Mouse (Mus musculus) kidney, postnatal 14 days (tissue): Measurements from ENCODE around the gene Tox4.
"Not testable (repeated sequence)": the region's sequence is repeated elsewhere in the genome, so short reads cannot be mapped to it uniquely, and the experiment has no call there.

Source experiments
- DNase-seq: peaks from one replicate; pipeline ENCODE4 v3.0.0; 2022; ENCODE audit warnings: mixed read lengths

Gene Tox4

DNA sequence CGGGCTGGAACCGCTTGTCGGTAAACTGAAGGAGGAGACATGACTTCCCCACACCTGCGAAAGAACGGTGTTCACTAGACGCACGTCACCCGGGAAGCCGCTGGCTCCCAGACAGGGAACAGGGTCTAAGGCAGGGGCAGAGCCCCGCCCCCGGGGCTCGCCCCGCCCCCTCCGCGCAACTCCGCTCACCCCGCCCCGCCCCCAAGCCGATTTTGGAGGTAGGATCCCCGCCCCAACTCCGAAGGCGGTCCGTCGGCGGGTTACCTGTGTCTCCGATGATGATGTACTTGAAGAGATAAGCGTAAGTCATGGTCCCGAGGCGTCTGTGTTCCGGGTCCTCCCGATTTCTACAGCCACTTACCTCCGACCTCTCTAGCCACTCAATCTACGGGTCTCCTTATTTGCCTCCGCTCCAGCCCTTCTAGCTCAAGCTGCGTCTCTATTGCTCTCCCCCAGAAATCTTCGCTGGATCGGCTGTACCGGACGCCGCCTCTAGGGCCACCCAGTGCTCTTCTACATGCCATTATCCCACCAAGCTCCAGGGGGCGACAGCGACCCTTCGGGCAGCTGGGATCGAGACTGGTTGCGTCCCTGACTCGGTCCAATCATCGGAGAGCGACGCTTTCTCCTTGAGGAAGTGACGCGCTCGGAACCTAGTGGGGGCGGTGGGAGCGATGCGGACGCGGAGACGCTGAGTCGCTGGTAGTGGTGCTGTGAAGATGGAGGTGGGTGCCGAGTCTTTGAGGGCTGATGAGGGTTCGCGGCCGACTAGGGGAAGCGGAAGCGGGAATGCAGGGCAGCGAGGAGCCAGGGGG is at the start of gene Tox4, which contains the start of gene Rab2b:
Tox4 (plus strand) TSS at position 215 of the 815 bp plus-strand sequence.
Rab2b (minus strand) TSS at position 614 of the 815 bp plus-strand sequence.
- DNase-seq, result peak; percentile 99

DNA sequence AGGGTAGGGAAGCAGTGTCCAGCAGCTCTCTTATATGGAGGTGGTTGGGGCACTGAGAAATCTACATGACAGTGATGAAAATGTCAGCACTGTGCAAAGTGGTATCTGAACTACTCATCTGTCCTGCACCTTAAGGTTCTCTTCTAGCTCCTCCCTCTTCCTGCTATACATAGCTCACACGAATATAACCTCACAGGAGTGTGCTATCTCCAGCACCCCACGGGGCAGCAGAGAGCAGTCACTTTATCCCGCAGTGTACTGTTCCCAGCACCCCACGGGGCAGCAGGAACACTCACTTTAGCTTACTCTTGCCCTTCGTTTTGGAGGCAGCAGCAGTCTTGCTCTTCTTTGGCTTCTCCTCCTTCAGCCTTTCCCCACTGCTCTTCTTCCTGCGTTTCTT is 46.7 kb upstream of the Tox4 start:
- DNase-seq, result no peak

DNA sequence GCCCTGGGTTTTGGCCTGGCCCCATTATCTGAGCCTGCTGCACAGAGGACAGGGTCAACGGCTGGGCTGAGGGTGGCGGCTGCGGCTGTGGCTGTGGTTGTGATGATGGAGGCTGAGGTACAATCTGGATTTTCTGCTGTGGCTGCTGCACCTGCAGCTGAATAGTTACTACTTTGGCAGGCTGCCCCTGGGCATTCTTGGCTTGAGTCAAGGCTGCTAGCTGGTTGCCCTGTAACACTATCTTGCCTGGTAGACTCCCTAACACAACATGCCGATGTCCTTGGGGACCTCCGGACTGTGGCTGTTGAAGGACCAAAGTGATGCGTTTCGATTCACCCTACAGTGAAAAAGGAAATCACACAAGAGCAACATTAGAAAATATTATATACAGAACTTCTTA is 43.8 kb upstream of the Tox4 start:
- DNase-seq, result no peak

DNA sequence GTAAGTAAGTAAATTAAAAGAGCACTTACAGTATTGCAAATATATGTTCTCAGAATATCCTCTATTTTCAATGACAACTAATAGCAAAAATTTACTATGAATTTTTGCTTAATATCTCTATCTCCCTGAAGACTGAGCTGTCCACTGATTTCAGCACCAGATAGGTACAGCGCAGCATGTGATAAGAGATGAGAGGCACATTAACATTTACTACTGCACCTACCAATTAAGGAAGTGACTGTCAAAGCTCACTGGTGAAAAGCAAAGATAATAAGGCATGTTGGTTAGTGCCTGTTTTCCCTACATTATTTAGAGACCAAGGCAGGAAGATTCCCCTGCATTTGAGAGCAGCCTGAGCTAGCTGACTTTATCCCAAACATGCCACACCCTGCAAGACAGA is 42.7 kb upstream of the Tox4 start:
- no peak for DNase-seq

DNA sequence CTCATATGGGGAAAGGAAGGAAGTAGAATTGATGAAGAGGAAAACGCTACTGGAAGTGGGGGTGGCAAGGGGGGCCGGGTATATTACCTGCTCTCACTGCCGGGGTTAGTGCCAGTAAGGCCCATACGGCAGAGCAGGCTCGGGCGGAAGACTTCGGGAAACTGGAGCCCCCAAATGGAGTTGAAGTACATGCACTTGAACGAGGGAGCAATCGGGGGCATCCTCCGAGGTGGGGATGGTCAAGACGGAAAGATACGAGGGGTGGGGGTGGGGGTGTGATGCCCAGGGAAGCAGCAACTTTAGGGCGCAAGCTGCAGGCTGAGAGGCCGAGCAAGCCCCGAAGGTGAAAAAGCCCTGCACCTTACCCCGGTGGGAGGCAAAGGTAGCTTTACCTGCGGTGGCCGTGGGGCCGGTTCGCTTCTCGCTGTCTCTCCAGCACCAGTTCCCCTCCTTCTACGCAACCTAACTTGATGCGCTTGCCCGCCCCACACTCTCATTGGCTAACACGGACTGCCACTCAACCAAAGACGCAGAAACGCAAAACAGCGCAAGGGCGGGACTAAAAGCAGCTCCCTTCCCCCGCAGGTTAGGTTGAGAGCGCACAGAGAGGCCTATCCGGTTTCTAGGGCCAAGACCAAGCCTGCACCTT is 34.8 kb upstream of the Tox4 start:
- DNase-seq, result peak; percentile 99

DNA sequence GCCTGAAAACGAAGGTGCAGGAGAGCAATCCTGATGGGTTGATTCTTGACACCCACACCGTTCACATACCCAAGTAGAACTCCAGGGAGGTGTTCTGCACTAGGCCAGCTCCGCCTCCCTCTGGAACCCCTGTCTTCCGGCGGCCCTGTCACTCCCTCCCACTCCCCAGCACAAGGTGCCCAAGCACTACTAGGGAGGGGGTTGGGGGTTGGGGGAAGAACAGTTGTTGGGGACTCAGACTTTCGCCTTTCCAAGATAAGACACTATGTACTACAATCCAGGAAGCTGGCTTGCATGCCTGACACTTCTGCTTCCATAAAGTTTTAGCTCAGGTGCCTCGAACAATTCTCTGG is 34.3 kb upstream of the Tox4 start:
- DNase-seq, result no peak

DNA sequence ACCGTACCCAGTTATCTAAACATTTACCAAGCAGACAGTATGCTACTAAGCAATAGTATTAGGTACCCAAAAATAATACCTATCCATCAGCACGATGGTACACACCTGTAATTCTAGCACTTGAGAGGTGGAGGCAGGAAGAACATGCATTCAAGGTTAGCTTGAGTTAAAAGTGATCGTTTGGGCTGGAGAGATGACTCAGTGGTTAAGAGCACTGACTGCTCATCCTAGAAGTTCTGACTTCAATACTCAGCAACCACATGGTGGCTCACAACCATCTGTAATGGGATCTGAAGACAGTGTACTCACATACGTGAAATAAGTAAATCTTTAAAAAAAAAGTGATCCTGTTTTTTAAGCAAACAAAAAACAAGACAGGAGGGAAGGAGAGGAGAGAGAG is 32.8 kb upstream of the Tox4 start:
- DNase-seq, result no peak

DNA sequence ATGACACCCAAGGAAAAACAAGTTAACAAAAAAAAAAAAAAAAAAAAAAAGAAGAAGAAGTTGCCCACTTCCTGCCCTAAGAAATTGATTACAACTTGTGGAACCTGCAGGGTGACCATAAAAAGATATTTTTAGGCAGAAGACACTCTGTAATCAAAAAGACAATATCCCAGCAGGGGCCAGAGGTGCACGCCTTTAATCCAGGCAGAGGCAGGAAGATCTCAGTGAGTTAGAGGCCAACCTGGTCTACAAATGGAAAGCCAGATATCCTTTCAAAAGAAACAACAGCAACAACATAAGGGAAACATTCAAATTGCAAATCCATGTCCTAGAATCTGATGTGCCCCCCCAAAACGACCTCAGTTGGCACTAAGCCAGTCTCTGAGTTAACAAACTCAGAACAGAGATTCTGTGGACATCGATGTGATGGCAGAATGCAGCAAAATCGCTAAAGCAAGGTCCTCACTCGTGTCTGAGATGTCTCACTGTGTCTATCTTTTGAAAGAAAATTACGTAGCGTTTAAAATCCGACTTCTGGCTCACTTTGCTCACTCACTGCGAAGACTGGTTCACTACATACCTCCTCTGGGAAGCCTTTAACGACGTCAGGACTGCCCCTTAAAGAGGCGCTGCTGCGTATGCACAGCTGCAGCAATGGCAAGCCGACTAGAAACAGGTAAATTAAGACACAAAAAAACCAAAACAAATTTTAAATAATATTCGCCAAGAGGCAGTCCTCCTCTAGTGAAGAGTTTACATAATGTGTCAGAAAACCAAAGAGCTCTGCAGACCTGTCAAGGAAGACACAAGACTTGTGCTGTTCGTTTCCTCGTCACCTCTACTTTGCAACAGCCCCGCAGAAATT is 22.4 kb upstream of the Tox4 start:
- peak; percentile 8 for DNase-seq

DNA sequence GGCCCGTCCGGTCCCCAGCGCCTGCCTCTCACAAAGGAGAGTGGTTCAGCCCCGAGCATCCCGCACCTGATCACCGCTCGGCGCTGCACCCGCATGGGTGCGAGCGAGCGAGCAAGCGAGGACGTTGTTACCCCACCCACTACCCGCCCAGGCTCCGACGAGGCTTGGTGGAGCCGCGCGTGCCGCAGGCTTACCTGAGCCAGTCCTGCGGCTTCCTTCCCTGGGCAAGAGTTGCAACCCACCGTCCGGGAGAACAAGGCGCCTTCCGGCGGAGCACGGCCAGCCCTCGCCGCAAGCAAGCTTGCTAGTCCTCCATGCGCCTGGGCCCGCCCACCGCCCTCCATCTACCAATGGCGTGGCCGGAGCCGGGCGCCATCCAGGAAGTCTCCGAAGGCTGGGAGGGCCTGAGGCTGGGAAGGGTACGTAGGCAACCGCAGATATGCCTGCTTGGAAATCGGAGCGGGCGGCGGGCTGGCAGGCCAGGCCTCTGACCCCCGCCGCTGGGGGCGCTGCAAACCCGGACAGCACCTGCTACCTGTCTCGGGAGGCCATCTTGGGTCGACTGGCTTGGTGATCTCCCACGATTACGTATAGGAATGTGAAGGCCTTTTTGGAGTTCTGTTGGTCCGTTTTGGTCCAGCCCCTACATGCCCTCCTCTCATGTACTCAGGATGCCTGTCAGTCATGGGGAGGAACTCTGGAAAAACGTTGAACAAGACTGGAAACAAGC is 21.3 kb upstream of the Tox4 start, which contains the start of gene Chd8:
Chd8 (minus strand) TSS at position 297 of the 730 bp plus-strand sequence.
- DNase-seq, result peak; percentile 99

DNA sequence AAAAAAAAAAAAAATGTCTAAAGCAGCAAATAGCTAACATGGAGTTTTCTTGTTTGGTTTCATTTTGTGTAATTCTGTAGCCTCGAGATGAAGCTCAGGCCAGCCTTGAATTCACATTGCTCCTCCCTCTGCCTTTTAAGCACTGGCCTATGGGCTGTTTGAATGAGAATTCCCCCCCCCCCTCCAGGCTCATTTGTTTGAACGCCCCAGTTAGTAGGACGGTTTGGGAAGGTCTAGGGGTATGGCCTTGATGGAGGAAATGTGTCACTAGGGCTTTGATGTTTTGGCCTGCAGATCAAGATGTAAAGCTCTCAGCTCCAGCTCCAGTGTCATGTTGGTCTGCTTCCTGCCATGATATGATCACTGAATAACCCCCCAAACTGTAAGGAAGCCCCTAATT is 6.2 kb upstream of the Tox4 start:
- no peak for DNase-seq

DNA sequence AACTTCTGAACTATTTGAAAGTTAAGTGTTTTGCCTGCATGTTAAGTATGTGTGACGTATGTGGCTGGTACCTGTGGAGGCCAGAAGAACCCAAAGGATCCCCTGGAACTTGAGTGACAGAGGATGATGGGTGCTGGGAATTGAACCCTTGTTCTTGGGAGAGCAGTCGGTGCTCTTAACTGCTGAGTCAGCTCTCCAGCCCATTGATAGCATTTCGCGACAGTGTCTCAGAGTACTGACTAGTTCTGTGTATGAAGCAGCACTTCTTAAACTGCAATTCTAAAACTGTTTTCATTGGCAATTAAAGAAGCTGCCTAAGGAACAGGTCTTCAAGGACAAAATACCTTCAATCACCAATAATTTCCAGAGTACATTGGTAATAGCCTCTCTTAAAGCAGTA is 1.7 kb upstream of the Tox4 start:
- no peak for DNase-seq

DNA sequence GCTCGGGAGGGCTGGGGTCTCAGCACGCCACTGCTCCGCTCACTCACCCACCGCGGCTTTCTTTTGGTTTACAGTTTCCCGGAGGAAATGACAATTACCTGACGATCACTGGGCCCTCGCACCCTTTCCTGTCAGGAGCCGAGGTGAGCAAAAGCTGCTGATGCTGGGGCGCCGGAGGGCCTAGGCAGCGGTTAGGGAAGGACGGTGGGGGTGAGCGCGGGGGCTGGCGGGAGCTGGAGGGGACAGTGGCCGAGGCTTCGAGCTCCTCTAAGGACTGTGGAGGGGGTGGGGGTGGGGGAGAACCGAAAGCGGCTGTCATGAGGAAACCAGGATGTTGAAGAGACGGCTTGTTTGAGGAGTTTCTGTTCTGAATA is 788 bp downstream of the Tox4 start:
- DNase-seq, result no peak

DNA sequence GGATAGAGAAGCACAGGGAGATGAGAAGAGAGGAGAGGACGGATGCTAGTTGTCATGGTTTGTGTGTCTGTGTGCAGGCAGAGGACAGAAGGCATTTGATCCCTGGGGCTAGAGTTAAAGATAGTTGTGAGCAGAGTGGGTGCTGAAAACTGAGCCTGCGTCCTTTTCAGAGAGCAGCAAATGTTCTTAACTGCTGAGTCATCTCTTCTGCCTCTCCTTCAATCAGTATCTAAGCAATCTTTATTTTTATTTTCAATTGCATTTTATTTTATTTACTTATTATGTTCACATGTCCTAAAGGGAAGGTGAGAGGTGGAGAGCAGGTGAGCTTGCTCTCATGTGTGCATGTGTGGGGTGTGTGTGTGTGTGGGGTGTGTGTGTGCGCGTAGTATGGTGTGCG is 4.7 kb downstream of the Tox4 start:
- no peak for DNase-seq

DNA sequence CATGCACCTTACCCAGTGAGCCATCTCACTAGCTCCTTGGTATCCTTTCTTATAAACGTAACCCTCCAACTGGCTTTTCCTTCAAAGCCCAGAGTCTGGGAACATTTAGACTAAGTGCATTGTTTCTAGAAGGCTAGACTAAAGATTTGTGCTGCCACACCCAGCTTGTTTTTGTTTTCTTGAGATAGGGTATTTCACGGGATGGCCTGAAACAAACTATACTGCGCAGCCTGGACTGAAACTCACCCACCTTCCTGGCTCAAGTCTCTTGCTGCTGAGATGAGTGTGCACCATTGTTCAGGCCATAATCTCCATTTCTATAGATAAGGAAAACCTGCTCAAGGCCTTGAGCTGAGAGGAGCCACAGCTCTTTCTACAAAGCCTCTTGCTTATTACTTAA is 5.2 kb downstream of the Tox4 start:
- no peak for DNase-seq

DNA sequence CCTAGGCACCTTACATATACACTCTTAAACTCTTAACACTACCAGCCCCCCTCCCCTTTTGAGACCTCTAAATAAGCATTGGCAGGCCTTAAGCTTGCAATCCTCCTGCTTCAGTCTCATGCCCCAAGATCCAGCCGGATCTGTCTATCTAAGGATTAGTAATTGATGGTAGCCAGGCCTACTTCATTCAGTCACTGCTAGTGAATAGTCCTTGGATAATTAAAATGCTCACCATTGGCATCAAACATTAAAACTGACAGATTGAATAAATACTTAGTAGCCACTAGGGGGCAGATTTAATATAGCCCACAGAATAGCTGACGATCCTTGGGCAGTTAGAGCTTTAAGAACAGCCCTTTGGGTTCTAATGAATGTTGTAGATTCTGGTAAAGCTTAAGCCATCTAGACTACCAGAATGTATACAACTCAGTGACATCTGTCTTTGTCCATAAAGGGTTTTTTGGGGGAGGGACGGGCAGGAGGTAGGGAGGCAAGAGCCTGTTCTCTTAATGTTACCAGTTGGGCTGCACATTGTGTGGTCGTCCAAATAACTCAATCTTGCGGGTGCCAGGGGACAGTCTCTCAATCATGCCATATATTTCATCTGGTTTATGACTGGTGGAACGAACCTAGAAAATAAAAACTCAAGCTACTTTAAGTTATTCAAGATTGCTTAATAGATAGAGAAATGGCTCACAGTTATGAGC is 16.8 kb downstream of the Tox4 start:
- no peak for DNase-seq

DNA sequence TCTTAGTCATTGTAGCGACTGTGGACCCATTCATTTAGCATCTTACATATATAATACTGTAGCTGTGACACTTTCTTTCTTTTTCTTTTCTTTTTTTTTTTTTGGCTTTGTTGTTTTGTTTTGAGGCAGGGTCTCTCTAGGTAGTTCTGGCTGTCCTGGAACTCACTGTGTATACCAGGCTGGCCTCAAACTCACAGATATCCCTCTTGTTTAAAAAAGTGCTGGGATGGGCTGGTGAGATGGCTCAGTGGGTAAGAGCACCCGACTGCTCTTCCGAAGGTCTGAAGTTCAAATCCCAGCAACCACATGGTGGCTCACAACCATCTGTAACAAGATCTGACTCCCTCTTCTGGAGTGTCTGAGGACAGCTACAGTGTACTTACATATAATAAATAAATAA is 24.6 kb downstream of the Tox4 start:
- not testable (repeated sequence) for DNase-seq

DNA sequence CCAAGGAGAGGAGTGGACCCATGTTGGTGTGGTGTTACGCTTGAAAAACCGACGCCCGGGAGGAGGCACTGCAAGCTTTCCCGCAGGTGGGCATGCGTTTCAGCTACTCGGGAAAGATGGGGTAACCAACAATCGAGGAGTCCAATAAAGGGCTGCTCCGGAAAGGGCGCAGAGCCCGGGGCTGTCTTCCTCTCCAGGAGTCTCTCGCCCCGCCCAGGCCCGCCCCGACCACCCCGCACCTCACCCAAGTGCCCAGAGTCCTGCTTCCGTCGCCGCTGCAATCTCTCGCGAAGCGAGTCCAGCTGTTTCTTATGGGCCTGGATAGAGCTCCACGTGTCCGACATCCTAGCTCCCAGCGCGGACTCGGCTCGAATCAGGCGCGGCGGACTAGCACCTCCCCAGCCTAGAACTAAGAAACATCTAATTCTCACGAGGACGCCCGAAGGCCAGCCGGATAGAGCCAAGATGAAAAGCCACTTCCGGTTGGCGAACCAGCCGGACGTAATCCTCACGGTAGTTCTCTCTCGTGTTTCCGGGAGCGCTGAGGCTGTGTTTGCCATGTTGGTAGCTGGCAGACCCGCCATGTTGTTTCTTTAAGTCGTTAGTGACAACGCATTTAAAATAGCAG is 25.8 kb downstream of the Tox4 start, which contains the start of gene Mettl3:
Mettl3 (minus strand) TSS at position 485 of the 628 bp plus-strand sequence.
- peak; percentile 94 for DNase-seq

DNA sequence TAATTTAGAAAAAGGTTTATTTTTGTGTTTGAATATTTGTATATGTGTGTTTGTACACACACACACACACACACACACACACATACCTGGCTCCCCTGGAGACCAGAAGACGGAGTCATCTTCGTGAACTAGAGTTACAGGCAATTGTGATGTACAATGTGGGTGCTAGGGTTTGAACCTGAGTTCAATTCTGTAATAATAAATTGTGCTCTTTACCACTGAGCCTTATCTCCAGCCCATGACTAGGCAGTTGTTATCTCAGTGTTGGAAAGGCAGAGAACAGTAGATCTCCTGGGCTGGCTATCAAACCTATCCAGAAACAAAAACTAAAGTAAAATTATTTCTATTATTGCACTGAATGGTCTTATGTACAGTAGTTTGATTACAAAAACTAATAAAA is 27.2 kb downstream of the Tox4 start:
- no peak for DNase-seq

DNA sequence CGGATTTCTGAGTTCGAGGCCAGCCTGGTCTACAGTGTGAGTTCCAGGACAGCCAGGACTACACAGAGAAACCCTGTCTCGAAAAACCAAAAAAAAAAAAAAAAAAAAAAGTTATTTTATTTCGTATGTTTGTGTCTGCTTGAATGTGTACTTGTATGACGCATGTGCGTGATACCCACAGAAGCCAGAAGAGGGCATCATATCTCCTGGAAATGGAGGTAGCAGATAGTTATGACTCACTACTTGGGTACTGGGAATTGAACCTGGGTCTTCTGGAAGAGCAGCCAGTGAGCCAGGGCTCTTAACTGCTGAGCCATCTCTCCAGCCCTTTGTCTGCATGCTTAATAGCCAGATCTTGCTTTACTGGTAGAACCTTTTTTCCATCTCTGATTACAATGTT is 31.4 kb downstream of the Tox4 start:
- not testable (repeated sequence) for DNase-seq

DNA sequence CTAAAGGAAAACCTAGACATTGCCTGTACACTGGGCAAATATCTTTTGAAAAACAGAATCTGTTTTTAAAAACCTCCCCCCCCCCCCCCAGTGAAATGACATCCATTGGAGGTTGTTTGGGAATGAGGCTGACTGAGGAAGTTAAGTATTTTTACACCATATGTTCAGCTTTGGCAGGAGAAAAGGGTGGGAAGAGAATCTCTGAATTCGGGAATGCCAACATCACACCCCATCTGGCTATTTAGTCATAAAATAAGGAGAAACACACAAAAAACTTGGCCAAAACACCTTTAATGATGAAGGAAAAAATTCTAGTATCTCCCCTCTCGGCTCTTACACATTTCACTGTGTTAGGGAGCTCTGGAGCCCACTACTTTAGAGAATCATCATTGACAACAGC is 32.0 kb downstream of the Tox4 start:
- DNase-seq, result no peak
